Mouse (Mus musculus) heart, embryonic 13.5 days (tissue): ENCODE results near the gene Chst3. TPM values are rescaled to one million over a fixed set of nuclear protein-coding genes. Genes with fewer than 3 reads are reported as not detected.
"Not testable (repeated sequence)": the region's sequence is repeated elsewhere in the genome, so short reads cannot be mapped to it uniquely, and the experiment has no call there.

ENCODE experiments used
- ATAC-seq: fragments of 200-750 bp; cut with Nextera tagmentation; 2 replicates; pipeline ENCODE4 v1.8.0; 2017; ENCODE audit warnings: moderate TSS enrichment; ENCODE audit not compliant: insufficient number of reproducible peaks, low FRiP score, low TSS enrichment; ENCODE audit errors: extremely low read depth
- H3K27ac ChIP-seq: fragments of 300-500 bp; sonication (generic); replicated peaks from 2 replicates; pipeline ENCODE4 v1.5.1; 2015; ENCODE audit warnings: moderate library complexity, mild to moderate bottlenecking, inconsistent platforms
- H3K27me3 ChIP-seq: fragments of 300-500 bp; sonication (generic); replicated peaks from 2 replicates; pipeline ENCODE4 v1.6.1; 2015; ENCODE audit warnings: mild to moderate bottlenecking, inconsistent platforms
- H3K36me3 ChIP-seq: fragments of 300-500 bp; sonication (generic); 2 replicates; pipeline ENCODE4 v1.6.1; 2015; ENCODE audit warnings: mild to moderate bottlenecking, inconsistent platforms
- H3K4me1 ChIP-seq: fragments of 300-500 bp; sonication (generic); 2 replicates; pipeline ENCODE4 v1.6.1; 2015; ENCODE audit warnings: inconsistent platforms
- H3K4me2 ChIP-seq: fragments of 300-500 bp; sonication (generic); 2 replicates; pipeline ENCODE4 v1.6.1; 2015; ENCODE audit warnings: inconsistent platforms, mild to moderate bottlenecking, moderate library complexity
- H3K4me3 ChIP-seq: fragments of 300-500 bp; sonication (generic); 2 replicates; pipeline ENCODE4 v1.5.1; 2015; ENCODE audit warnings: moderate library complexity, mild to moderate bottlenecking, inconsistent platforms
- H3K9ac ChIP-seq: fragments of 300-500 bp; sonication (generic); 2 replicates; pipeline ENCODE4 v1.6.1; 2015; ENCODE audit warnings: inconsistent platforms, mild to moderate bottlenecking, moderate library complexity
- H3K9me3 ChIP-seq: fragments of 300-500 bp; sonication (generic); 2 replicates; pipeline ENCODE4 v1.6.1; 2016; ENCODE audit warnings: inconsistent platforms
- WGBS: fragments of 180-500 bp; shearing (Covaris S2); methylation state at CpG from one replicate; pipeline ENCODE4 v1.1.7; 2015; ENCODE audit warnings: mixed read lengths; 5-methylcytosine and 5-hydroxymethylcytosine counted together
- polyA plus RNA-seq: library from polyadenylated mRNA; unstranded; fragments of >200 nt; fragmentation: Nextera tagmentation; extraction: Ambion mirVana; gene quantifications from 2 replicates; pipeline ENCODE4 v1.2.1, GENCODE M21; 2015

Gene Chst3
- polyA plus RNA-seq, 1 experiment from 2014 or later: 0.43 TPM

- no peaks in the 10 kb centered on the region for H3K36me3 ChIP-seq
- no peak overlapping the region for H3K4me2 ChIP-seq
- WGBS: 85% methylated on average over 5 of the region's 5 CpGs
- H3K9ac ChIP-seq: no peak overlapping the region
- peaks cover 7% of the 10 kb centered on the region; the same call in 1 of the 2 replicates for H3K4me1 ChIP-seq
- H3K27ac ChIP-seq: no peak overlapping the region
- H3K9me3 ChIP-seq: no peaks in the 10 kb centered on the region
- ATAC-seq: no peak
- H3K4me3 ChIP-seq: no peak overlapping the region
- H3K27me3 ChIP-seq: peaks cover 14% of the 10 kb centered on the region
Observed at GRCm38 (mm10) chr10:60171368-60171767, 47.7 kb downstream of the Chst3 start.

- 65% methylated on average over 10 of the region's 10 CpGs for WGBS
- Histone ChIP-seq H3K4me1 (peaks cover 7% of the 10 kb centered on the region; the same call in 1 of the 2 replicates), H3K27ac (no peak overlapping the region), H3K9ac (no peak overlapping the region), H3K4me2 (no peak overlapping the region), H3K9me3 (no peaks in the 10 kb centered on the region), H3K4me3 (no peak overlapping the region), H3K27me3 (peaks cover 11% of the 10 kb centered on the region), H3K36me3 (no peaks in the 10 kb centered on the region)
- no peak for ATAC-seq
Observed at GRCm38 (mm10) chr10:60170326-60171089, 48.6 kb downstream of the Chst3 start.

- Histone ChIP-seq H3K4me3 (no peak overlapping the region), H3K9ac (no peak overlapping the region), H3K4me2 (no peak overlapping the region), H3K4me1 (peaks cover 7% of the 10 kb centered on the region; the same call in 1 of the 2 replicates), H3K36me3 (no peaks in the 10 kb centered on the region), H3K27ac (no peak overlapping the region), H3K27me3 (peaks cover 8% of the 10 kb centered on the region), H3K9me3 (no peaks in the 10 kb centered on the region)
- no peak for ATAC-seq
- WGBS: 63% methylated on average over 3 of the region's 3 CpGs
Observed at GRCm38 (mm10) chr10:60168960-60169359, 50.1 kb downstream of the Chst3 start.

- H3K4me2 ChIP-seq: no peak overlapping the region
- 68% methylated on average over 2 of the region's 2 CpGs for WGBS
- peaks cover 8% of the 10 kb centered on the region for H3K27me3 ChIP-seq
- no peak overlapping the region for H3K27ac ChIP-seq
- no peak overlapping the region for H3K9ac ChIP-seq
- H3K9me3 ChIP-seq: no peaks in the 10 kb centered on the region
- ATAC-seq: no peak
- no peak overlapping the region for H3K4me3 ChIP-seq
- H3K36me3 ChIP-seq: no peaks in the 10 kb centered on the region
- peaks cover 6% of the 10 kb centered on the region; the same call in 1 of the 2 replicates for H3K4me1 ChIP-seq
Observed at GRCm38 (mm10) chr10:60168306-60168705, 50.8 kb downstream of the Chst3 start.

GRCm38 (mm10) chr10:60166068-60166467 lies 53.0 kb downstream of the Chst3 start:
- Histone ChIP-seq H3K27ac (no peak overlapping the region), H3K9me3 (no peaks in the 10 kb centered on the region), H3K27me3 (peaks cover 12% of the 10 kb centered on the region), H3K9ac (no peak overlapping the region), H3K36me3 (no peaks in the 10 kb centered on the region), H3K4me3 (no peak overlapping the region), H3K4me2 (no peak overlapping the region), H3K4me1 (no peaks in the 10 kb centered on the region)
- ATAC-seq: no peak
- 35% methylated on average over 3 of the region's 3 CpGs for WGBS

- ATAC-seq: no peak
- 79% methylated on average over 1 of the region's 1 CpGs for WGBS
- Histone ChIP-seq H3K4me3 (no peak overlapping the region), H3K27me3 (peaks cover 12% of the 10 kb centered on the region), H3K4me1 (no peaks in the 10 kb centered on the region), H3K9ac (no peak overlapping the region), H3K27ac (no peak overlapping the region), H3K36me3 (no peaks in the 10 kb centered on the region), H3K4me2 (no peak overlapping the region), H3K9me3 (no peaks in the 10 kb centered on the region)
Observed at GRCm38 (mm10) chr10:60164869-60165268, 54.2 kb downstream of the Chst3 start.

GRCm38 (mm10) chr10:60162973-60163255 lies 56.1 kb downstream of the Chst3 start:
- H3K27ac ChIP-seq: no peak overlapping the region

GRCm38 (mm10) chr10:60162184-60162972 lies 56.7 kb downstream of the Chst3 start:
- not testable (repeated sequence) for ATAC-seq
- peaks cover 12% of the 10 kb centered on the region for H3K27me3 ChIP-seq

More at GRCm38 (mm10) chr10:60162973-60163255, 56.1 kb downstream of the Chst3 start:
- Histone ChIP-seq H3K4me1 (no peaks in the 10 kb centered on the region), H3K9me3 (no peaks in the 10 kb centered on the region), H3K4me2 (no peak overlapping the region), H3K9ac (no peak overlapping the region), H3K27me3 (peaks cover 12% of the 10 kb centered on the region), H3K36me3 (no peaks in the 10 kb centered on the region), H3K4me3 (no peak overlapping the region)
- WGBS: 78% methylated on average over 6 of the region's 6 CpGs
- ATAC-seq: no peak

GRCm38 (mm10) chr10:60161397-60161796 lies 57.7 kb downstream of the Chst3 start:
- not testable (repeated sequence) for H3K4me1 ChIP-seq

More at GRCm38 (mm10) chr10:60162184-60162972, 56.7 kb downstream of the Chst3 start:
- not testable (repeated sequence) for H3K36me3 ChIP-seq, H3K9ac ChIP-seq, H3K9me3 ChIP-seq, H3K4me3 ChIP-seq, H3K4me1 ChIP-seq, H3K27ac ChIP-seq, H3K4me2 ChIP-seq
- WGBS: 84% methylated on average over 8 of the region's 8 CpGs

GRCm38 (mm10) chr10:60158144-60158543 lies 60.9 kb downstream of the Chst3 start:
- no peak overlapping the region for H3K9ac ChIP-seq
- no peaks in the 10 kb centered on the region for H3K9me3 ChIP-seq
- no peak overlapping the region for H3K4me2 ChIP-seq
- H3K4me3 ChIP-seq: no peak overlapping the region
- no peak overlapping the region for H3K27ac ChIP-seq
- no peaks in the 10 kb centered on the region for H3K36me3 ChIP-seq
- H3K4me1 ChIP-seq: no peaks in the 10 kb centered on the region
- no peak for ATAC-seq
- H3K27me3 ChIP-seq: peaks cover 4% of the 10 kb centered on the region; the same call in 1 of the 2 replicates
- WGBS: 81% methylated on average over 3 of the region's 3 CpGs

More at GRCm38 (mm10) chr10:60161397-60161796, 57.7 kb downstream of the Chst3 start:
- not testable (repeated sequence) for ATAC-seq, H3K4me2 ChIP-seq, H3K27me3 ChIP-seq, H3K27ac ChIP-seq, H3K36me3 ChIP-seq, H3K4me3 ChIP-seq, H3K9ac ChIP-seq, H3K9me3 ChIP-seq
- 51% methylated on average over 3 of the region's 3 CpGs for WGBS

GRCm38 (mm10) chr10:60156016-60156415 lies 63.0 kb downstream of the Chst3 start:
- H3K27me3 ChIP-seq: peaks cover 4% of the 10 kb centered on the region

More at GRCm38 (mm10) chr10:60156016-60156415, 63.0 kb downstream of the Chst3 start:
- Histone ChIP-seq H3K9ac (no peak overlapping the region), H3K4me2 (no peak overlapping the region), H3K4me3 (no peak overlapping the region), H3K4me1 (no peaks in the 10 kb centered on the region), H3K27ac (no peak overlapping the region), H3K9me3 (no peaks in the 10 kb centered on the region), H3K36me3 (no peaks in the 10 kb centered on the region)
- no peak for ATAC-seq
